Mouse (Mus musculus) Patski (cell line): ENCODE data around the gene Esrrg. TPM values are rescaled to one million over a fixed set of nuclear protein-coding genes. Genes with fewer than 3 reads are reported as not detected.

Experiments
- ATAC-seq: fragments of 100-300 bp; one replicate; pipeline ENCODE4 v1.8.0; 2021
- CTCF ChIA-PET: fragments of 350-600 bp; sonication (Branson Sonifier 250); formaldehyde crosslinking; loops from one replicate; lab custom pipeline; 2022; ENCODE audit warnings: inconsistent platforms; lab: Charles Lee
- POLR2A ChIA-PET: fragments of 350-600 bp; sonication (Branson Sonifier 250); formaldehyde crosslinking; loops from one replicate; lab custom pipeline; 2022; ENCODE audit warnings: antibody characterized with exemption, inconsistent platforms; lab: Charles Lee
- DNase-seq: peaks from one replicate; pipeline ENCODE4 v3.0.0-alpha.2; 2011; ENCODE audit warnings: low read depth, low spot score
- H3K27me3 ChIP-seq: fragments of 371-371 bp; one replicate; pipeline ENCODE4 v1.5.1; 2021
- CTCF ChIP-seq: fragments of 100-300 bp; IDR thresholded peaks from one replicate; pipeline ENCODE4 v1.5.1; 2021
- in situ Hi-C: fragments of 300-500 bp; cut with MboI; formaldehyde crosslinking; loops from 3 replicates; pipeline ENCODE4 v1.11.1; 2018; ENCODE audit warnings: low pct_unique_long_range_greater_than_20kb, mixed read lengths
- polyA plus RNA-seq: library from polyadenylated mRNA; unstranded; gene quantifications from one replicate; pipeline ENCODE4 v1.2.3, GENCODE M21; 2021

Gene Esrrg
- polyA plus RNA-seq, 1 experiment from 2014 or later, result 9.0 TPM

GRCm38 (mm10) chr1:187672446-187672845 lies 63.9 kb downstream of the Esrrg start:
- DNase-seq (no peak), ATAC-seq (no peak)
- no peaks in the 10 kb centered on the region for H3K27me3 ChIP-seq
- in situ Hi-C loops, result no loop called here
- ChIA-PET POLR2A (no interaction called here), CTCF (interaction anchor here (1.3 to 1.8 kb wide), 3 partner anchors 8 to 30 kb away, joined by 3 to 6 read pairs (median 4); no protein-coding TSS in a partner anchor)
- no peak for TF ChIP-seq CTCF

GRCm38 (mm10) chr1:187674771-187675186 lies 66.2 kb downstream of the Esrrg start:
- no peaks in the 10 kb centered on the region for H3K27me3 ChIP-seq
- DNase-seq, result no peak
- POLR2A ChIA-PET, result no interaction called here
- CTCF ChIA-PET, result no interaction called here
- in situ Hi-C loops, result no loop called here
- no peak for TF ChIP-seq CTCF
- ATAC-seq, result no peak

DNA sequence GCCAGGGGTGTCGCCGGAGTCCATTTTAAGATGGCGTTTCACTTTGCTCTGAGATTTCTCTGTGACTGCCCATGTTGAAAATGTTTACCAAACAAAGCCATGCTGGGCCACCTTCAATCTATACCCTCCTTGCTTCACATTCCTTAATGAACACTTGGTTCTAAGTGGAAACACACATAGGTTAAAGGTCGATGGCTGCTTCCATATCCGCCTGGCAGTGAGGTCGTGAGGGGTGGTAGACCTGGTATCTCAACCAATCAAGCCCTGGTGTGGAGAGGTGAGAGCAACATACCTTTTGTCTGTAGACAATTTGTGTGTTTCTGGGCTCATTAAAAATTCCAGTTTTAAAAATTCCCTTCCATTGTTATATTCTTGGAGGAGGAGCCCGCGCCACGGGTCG lies 68.0 kb downstream of the Esrrg start:
- ChIA-PET POLR2A (no interaction called here), CTCF (no interaction called here)
- ATAC-seq, result no peak
- no peak for DNase-seq
- in situ Hi-C loops, result no loop called here
- TF ChIP-seq CTCF, result no peak
- H3K27me3 ChIP-seq, result no peaks in the 10 kb centered on the region

- no peak for DNase-seq
- H3K27me3 ChIP-seq, result no peaks in the 10 kb centered on the region
- in situ Hi-C loops, result no loop called here
- ChIA-PET POLR2A (no interaction called here), CTCF (no interaction called here)
- no peak for ATAC-seq
- no peak for TF ChIP-seq CTCF
Observed at GRCm38 (mm10) chr1:187679246-187679645, 70.7 kb downstream of the Esrrg start.

GRCm38 (mm10) chr1:187684519-187684918 lies 75.9 kb downstream of the Esrrg start:
- TF ChIP-seq CTCF, result no peak
- POLR2A ChIA-PET, result no interaction called here
- DNase-seq, result no peak
- CTCF ChIA-PET, result interaction anchor here (0.7 kb wide), 1 partner anchor 247 kb away, joined by 3 read pairs; no protein-coding TSS in a partner anchor
- no peaks in the 10 kb centered on the region for H3K27me3 ChIP-seq
- in situ Hi-C loops, result no loop called here
- ATAC-seq, result no peak

GRCm38 (mm10) chr1:187691846-187692525 lies 83.4 kb downstream of the Esrrg start:
- ATAC-seq (no peak), DNase-seq (no peak)
- POLR2A ChIA-PET, result no interaction called here
- in situ Hi-C loops, result no loop called here
- H3K27me3 ChIP-seq, result no peaks in the 10 kb centered on the region
- CTCF ChIA-PET, result interaction anchor here (1.0 kb wide), 1 partner anchor 9 kb away, joined by 3 read pairs; no protein-coding TSS in a partner anchor
- no peak for TF ChIP-seq CTCF

DNA sequence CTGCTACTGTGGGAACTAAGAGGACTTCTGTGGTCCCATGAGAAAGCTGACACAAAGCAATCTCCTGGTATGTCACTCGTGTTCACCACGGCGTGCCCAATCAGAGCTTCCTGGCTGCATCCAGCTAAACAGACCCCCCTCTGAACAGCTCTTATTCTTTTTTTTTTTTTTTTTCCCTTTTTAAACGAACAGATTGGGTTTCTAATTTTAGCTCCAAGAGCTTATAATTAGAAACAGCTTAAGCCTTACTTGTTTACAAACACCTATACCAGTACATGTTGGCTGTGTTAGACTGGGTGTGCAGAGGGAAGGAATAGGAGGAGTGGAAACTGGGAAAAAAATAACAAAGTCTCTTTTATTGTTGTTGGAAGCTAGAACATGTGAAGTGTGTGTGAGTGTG lies 86.3 kb downstream of the Esrrg start:
- ChIA-PET POLR2A (interaction anchor here (0.8 kb wide), 1 partner anchor 345 kb away, joined by 4 read pairs; no protein-coding TSS in a partner anchor), CTCF (interaction anchor here (0.8 to 1.0 kb wide), 2 partner anchors 23 to 44 kb away, joined by 3 read pairs; no protein-coding TSS in a partner anchor)
- DNase-seq (no peak), ATAC-seq (no peak)
- H3K27me3 ChIP-seq, result no peaks in the 10 kb centered on the region
- in situ Hi-C loops, result no loop called here
- no peak for TF ChIP-seq CTCF

GRCm38 (mm10) chr1:187698201-187698600 lies 89.6 kb downstream of the Esrrg start:
- no peak for DNase-seq
- ChIA-PET CTCF (no interaction called here), POLR2A (no interaction called here)
- no peaks in the 10 kb centered on the region for H3K27me3 ChIP-seq
- in situ Hi-C loops, result no loop called here
- no peak for TF ChIP-seq CTCF
- no peak for ATAC-seq

DNA sequence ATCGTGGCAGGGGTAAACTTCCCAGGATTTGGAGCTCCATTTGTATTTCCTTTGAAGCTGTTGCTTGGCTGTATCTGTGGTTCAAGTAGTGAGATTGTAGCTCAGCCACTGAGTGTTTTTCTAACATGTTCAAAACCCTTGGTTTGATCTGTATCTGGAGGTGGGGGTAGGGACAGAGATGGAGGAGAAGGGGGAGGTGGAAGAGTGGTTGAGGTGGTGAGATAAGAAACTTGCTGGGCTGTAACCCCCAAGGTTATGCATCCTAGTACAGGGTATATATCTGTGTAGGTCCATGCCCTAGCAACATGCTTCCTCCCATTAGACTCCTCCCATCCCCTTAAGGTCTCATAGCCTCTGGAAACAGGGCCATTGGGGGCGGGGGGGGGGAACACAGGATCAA lies 92.4 kb downstream of the Esrrg start:
- no peaks in the 10 kb centered on the region for H3K27me3 ChIP-seq
- ChIA-PET CTCF (interaction anchor here (2.7 kb wide), 1 partner anchor 13 kb away, joined by 9 read pairs; no protein-coding TSS in a partner anchor), POLR2A (no interaction called here)
- in situ Hi-C loops, result no loop called here
- no peak for TF ChIP-seq CTCF
- DNase-seq (no peak), ATAC-seq (no peak)

- H3K27me3 ChIP-seq, result no peaks in the 10 kb centered on the region
- CTCF ChIA-PET, result no interaction called here
- ATAC-seq (no peak), DNase-seq (no peak)
- TF ChIP-seq CTCF, result no peak
- POLR2A ChIA-PET, result no interaction called here
- in situ Hi-C loops, result no loop called here
Observed at GRCm38 (mm10) chr1:187704921-187705320, 96.3 kb downstream of the Esrrg start.

GRCm38 (mm10) chr1:187705348-187705747 lies 96.8 kb downstream of the Esrrg start:
- ChIA-PET POLR2A (interaction anchor here (0.8 kb wide), 1 partner anchor 9 kb away, joined by 3 read pairs; no protein-coding TSS in a partner anchor), CTCF (no interaction called here)
- DNase-seq (no peak), ATAC-seq (no peak)
- no peaks in the 10 kb centered on the region for H3K27me3 ChIP-seq
- in situ Hi-C loops, result no loop called here
- TF ChIP-seq CTCF, result no peak
